Mouse (Mus musculus) gastrocnemius, adult 8-10 months (tissue): ENCODE results near the gene Hat1. TPM values are rescaled to one million over a fixed set of nuclear protein-coding genes. Genes with fewer than 3 reads are reported as not detected.

Experiments
- DNase-seq, 2 experiments: peaks; one replicate each; pipeline ENCODE4 v3.0.0; 2022; ENCODE audit warnings: low spot score in 2 of 2
- total RNA-seq, 4 experiments: library from RNA; stranded (reverse); gene quantifications; 2 replicates each; pipeline ENCODE4 v1.2.4; 2022

The Hat1 gene
- total RNA-seq, 4 experiments from 2014 or later = 14.6 to 19.9 (median 16.5) TPM

GRCm38 (mm10) chr2:71376433-71376906 is 12.3 kb upstream of the Hat1 start:
- DNase-seq = no peak

- DNase-seq = no peak
Observed at GRCm38 (mm10) chr2:71377426-71377825, 11.3 kb upstream of the Hat1 start.

DNA sequence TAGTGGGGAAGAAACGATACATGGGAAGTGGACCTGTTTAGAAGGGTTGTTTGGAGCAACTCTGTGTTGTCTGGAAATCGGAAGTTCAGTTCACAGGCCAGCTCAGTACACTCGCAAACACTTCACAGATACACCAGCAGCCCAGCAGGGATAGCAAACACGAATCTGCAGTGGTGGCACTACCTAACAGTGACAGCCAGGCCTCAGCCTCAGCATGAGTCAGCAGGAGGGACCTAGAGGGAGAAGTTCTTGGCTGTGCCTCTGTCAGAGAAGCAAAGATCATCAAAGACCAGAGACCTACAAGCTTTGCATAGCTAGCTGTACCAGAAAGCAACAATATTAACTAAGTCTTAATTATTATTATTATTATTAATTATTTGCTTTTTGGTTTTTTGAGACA is 6.8 kb upstream of the Hat1 start:
- no peak for DNase-seq

GRCm38 (mm10) chr2:71383890-71384289 is 4.9 kb upstream of the Hat1 start:
- no peak for DNase-seq

- DNase-seq = no peak
Observed at GRCm38 (mm10) chr2:71387766-71388165, 992 bp upstream of the Hat1 start.

DNA sequence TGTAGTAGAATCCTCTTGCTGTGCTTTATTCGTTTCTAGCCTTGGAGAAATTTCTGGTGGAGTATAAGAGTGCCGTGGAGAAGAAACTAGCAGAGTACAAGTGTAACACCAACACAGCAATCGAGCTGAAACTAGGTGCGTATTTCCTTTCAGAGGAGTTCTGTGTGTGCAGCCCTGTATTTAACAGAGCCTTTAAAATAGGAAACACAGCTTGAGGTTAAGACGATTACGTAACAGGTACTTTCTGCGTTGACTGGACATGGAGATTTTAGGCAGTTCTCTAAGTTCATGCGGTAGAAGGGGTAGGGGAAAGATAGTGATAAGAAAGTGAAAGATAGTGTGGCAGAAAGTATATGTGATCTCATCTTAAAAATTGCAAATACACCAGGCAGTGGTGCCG is 1.1 kb downstream of the Hat1 start:
- no peak for DNase-seq

DNA sequence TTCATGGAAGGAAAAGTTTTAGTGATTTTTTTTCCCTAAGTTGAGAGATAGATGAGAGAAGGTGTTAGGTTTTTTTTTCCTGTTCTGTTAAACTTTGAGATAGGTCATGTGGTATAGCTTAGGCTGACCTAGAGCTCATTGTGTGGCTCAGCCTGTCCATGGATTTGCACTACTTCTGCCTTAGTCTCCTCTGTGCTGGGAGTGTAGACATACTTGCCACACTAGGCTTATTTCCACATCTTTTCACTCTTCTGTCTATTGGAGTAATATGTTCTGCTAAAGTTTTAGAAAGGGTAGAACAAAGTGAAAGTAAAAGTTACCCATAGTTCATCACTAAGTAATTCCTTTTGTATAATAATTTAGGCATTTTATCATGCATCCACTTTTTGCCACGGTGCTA is 16.9 kb downstream of the Hat1 start:
- no peak for DNase-seq

- no peak for DNase-seq
Observed at GRCm38 (mm10) chr2:71418760-71419280, 30.1 kb downstream of the Hat1 start.

GRCm38 (mm10) chr2:71419408-71419807 is 30.6 kb downstream of the Hat1 start:
- DNase-seq = no peak

DNA sequence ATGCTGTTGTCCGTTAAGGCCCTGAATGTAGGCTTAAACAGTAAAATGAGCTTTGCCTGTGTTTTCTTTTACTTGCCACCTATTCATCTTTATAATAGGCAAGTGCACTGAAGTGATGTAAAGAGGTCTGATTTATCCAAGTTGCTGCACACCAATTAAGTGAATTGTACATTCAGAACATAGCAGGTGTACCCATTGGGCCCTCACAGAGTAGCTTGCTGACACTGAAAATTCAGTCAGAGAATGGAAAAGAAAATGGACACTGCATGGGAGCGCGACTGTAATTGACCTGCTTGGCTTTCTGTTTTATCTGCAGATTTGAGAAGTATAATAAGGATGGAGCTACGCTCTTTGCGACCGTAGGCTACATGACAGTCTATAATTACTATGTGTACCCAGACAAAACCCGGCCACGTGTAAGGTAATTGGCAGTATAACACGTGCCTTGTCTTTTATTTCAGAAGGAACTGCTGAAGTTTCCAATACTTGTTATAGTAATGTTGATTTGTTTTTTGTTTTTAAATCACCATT is 32.2 kb downstream of the Hat1 start:
- no peak for DNase-seq

DNA sequence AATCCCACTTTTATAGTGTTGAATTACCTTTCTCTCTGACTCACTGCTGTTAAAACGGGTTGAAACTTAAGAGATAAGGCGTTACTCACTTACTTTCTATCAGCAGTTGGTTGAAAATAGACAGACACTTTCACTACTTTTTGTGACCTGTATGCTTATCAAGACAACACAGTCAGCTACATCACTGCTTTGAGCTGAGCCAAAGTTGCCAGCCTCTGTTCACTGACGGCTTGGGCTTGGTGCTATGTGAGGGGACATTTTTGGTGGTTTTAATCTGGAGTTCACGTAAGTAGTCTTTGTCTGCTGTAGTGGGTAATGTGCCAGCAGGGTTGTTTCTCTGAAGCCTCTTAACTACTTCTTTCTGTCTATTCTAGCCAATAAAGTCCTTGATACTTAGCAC is 35.8 kb downstream of the Hat1 start:
- DNase-seq = no peak

DNA sequence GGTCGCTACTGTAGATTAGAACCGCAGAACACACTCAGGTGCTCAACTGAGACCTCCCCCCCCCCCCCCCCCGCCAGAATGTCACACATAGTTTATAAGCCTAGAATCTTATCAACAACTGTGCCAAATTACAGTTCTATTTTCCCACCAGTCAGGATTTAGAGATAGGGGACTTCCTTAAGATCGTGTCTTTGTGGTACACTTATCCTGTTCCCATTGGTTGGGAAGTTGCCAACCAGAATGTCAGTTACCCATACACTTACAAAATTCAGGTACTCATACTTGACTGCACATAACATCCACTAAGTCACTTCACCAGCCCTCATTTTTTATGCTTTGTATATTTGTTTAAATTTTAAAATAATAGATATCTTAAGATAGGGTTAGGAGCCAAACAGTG is 46.7 kb downstream of the Hat1 start:
- DNase-seq = no peak

DNA sequence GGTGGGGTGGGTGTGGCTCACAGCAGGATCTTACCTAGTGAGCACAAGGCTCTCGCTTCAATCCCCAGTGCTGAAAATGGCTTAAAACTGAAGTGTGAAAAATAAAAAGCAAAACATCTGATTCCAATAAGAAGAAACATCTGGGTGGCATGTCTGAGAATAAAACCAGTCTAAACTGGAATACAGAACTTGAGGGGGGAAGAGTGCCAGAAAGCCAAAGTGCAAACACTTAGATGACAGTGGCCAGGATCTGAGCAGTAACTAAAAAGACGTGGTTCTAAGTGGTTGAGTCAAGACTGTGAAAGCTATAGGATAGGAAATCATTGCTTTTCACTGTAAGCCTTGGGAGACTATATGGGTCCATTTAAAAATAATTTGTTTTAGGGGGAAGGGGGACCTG is 54.6 kb downstream of the Hat1 start:
- no peak for DNase-seq

GRCm38 (mm10) chr2:71445536-71446196 is 56.9 kb downstream of the Hat1 start:
- DNase-seq = no peak

DNA sequence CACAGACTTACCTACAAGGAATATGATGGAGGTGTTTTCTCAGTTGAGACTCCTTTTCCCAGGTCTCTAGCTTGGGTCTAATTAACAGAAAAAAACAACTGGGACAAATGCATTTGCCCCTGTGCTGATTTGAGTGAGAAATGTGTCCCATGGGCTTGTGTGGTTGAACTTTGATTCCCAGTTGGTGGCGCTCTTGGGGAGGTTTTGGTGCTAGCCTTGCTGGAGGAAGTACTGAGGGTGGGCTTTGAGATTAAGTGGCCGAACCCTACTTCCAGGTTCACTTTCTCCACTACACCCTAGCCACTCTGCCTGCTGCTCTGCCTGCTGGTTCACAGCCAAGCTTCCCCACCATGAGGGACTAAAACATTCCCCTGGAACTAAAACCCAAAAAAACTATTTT is 60.8 kb downstream of the Hat1 start:
- DNase-seq = no peak

DNA sequence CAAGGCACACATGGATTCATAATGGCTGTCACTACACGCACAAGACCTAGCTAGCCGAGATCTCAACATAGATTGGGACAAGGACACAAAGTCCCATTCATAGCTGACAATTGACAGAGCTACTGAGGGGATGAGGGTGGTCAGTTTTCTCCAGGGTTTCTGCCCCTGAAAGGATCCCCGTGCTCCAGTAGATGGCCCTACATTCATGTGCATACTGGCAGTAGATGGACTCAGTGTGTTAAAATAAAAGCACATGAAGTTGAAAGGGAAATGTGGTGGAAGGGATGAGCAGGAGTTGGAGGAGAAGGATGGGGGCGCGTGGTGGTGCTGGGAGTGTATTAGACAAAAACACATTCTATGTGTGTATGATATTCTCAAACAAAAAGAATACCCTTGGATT is 63.0 kb downstream of the Hat1 start:
- DNase-seq = no peak

DNA sequence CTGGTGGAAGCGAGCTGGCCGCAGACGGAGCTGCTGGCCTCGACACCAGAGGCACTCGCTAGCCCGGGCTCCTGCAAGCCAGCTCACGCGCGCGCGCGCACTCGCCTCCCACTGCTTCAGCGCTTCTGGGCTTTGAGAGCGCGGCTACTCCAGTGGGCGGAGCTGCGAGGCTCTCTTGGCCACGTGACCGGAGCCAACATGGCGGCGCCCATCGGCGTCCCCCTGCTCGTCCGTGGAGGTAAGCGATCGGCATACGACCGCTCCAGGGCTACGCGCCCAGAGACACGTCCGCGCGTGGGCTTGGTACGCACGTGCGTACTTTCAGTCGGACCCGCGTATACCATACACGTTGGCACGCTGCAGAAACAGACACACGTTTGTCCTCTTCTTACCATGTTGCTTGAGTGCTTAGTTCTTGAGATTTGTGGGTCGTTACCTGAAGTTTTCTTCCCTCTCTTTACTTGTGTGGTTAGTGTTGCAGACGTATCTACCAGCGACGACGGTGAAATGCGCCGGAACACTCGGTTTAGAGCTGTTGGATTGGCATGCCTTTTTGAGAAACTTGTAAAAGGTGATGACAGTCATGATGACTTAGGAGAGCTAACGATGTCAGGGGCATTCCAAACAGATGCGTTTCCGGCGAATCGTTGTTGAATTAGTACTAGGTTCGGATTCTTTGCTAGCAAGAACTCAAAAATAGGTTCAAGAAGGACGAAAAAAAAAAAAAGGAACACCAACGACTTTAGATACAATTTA is 64.6 kb downstream of the Hat1 start, which contains the start of gene Metap1d:
Gene Metap1d, plus strand, starts transcription at position 116 of the 756 bp plus-strand sequence.
- DNase-seq = peak; percentile 87 to 94

DNA sequence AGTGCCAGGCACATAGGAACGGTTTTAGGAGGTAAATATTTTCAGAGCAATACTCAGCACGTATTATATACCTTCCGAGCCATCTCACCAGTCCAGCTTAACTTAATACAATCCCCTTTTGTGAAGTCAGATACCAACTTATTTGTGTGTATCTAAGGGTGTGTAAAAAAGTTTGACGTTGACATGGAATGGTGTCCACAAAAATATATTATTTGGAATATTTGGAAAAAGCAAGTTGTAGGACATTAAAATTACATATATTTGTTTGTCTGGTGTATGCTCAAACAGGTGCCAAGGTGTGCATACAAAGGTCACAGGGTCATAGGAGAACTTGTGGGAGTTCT is 65.1 kb downstream of the Hat1 start:
- no peak for DNase-seq

DNA sequence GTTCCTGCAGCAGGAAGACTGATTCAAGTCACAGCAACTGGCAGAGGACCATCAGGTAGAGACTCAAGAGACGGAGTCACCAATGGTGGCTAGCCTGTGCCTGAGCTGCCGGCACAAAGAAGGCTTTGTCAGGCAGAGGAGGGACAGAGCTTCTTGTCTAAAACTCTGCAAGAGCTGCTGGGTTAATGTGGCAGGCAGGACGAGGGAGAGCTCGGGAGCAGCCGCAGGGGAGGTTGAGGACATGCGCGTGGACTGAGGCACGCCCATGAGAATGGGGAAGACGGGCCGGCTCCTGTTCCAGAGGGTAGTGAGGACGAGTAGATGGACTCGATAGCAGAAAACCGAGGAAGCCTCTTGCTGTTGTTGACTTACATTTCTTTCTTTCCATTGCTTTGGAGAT is 69.9 kb downstream of the Hat1 start:
- no peak for DNase-seq

- DNase-seq = no peak
Observed at GRCm38 (mm10) chr2:71459659-71460058, 70.9 kb downstream of the Hat1 start.

DNA sequence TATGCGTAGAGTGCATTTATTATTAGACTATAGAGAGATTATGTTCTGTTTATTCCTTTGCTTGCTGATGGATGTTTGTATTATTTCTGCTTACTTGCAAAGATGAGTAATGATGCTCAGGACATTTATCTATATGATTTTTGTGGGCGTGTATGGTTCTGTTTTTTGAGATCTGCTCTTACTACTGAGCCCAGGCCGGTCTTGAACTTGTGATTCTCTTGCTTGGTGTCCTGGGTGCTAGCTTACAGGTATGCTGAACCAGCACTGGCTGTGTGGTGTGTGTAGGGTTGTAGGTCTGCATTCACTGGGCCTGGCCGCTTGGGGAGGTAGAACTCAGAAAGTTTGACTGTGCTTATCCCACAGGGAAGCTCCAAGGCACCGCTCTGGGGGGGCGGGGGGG is 72.4 kb downstream of the Hat1 start:
- no peak for DNase-seq

GRCm38 (mm10) chr2:71461589-71461988 is 72.8 kb downstream of the Hat1 start:
- no peak for DNase-seq

DNA sequence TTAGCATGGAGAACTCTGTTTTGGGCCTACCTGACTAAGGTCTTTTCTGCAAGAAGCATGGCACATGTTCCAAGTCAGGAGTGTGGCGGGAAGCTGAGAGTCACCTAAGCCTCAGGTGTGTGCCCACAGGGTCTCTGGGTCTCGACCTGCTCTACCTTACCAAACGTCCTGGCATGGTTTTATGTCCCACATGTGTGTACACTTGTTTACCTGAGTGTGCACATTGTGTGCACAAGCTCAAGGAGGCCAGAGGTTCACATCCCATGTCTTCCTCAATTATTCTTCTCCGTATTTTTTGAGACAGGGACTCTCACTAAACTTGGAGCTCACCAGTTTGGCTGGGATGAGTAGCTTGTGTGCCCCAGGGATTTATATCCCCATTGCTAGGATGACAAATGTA is 73.3 kb downstream of the Hat1 start:
- DNase-seq = no peak
